Mouse (Mus musculus) A20 (cell line): ENCODE data around the gene Btg2.

Experiments
- DNase-seq: peaks from one replicate; pipeline ENCODE4 v3.0.0-alpha.2; 2011; ENCODE audit warnings: low read depth, low spot score

Btg2 gene

GRCm38 (mm10) chr1:134078802-134079476 lies at the start of gene Btg2:
Btg2 (minus strand) TSS chr1:134079120.
- DNase-seq = peak; percentile 96

GRCm38 (mm10) chr1:134122195-134122594 lies 43.3 kb upstream of the Btg2 start:
- peak; percentile 71 for DNase-seq

- DNase-seq = peak; percentile 79
Observed at GRCm38 (mm10) chr1:134120179-134120578, 41.3 kb upstream of the Btg2 start.

GRCm38 (mm10) chr1:134117110-134117509 lies 38.2 kb upstream of the Btg2 start:
- no peak for DNase-seq

DNA sequence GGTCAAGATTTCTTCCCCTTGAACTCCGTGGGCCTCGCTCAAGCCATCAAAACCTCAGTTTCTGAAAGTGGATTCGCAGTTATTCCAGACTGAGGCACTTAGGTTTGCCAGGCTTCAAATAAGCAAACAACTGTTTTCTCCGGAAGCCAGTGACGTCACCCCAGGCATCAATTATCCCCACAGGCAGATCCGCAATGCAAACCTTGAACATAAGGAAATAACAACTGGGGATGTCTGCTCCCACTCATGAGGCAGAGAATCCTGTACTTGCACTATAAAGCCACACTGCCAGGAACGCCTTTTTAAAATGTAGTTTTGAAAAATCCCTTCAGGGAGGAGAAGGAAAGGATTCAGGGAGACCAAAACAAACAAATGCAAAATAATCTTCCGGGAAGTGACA lies 36.5 kb upstream of the Btg2 start:
- DNase-seq = no peak

DNA sequence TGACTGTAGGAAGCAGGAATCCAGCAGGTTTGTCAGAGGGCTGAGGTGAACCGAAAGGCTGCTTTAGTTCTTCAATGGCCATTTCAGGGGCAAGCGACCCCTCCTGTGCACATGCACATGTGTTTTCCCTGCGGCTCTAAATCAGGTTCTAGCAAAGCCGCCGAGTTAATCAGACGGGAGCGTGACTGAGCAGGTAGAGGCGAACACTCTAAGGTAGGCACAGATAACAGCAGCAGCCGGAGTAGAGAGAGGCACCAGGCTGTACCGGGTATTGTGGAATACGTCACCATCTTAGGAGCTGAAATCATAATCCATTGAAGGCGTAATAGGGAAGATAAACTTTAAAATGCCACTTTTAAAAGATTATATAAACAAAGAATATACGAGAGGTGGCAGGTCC lies 35.8 kb upstream of the Btg2 start:
- no peak for DNase-seq

DNA sequence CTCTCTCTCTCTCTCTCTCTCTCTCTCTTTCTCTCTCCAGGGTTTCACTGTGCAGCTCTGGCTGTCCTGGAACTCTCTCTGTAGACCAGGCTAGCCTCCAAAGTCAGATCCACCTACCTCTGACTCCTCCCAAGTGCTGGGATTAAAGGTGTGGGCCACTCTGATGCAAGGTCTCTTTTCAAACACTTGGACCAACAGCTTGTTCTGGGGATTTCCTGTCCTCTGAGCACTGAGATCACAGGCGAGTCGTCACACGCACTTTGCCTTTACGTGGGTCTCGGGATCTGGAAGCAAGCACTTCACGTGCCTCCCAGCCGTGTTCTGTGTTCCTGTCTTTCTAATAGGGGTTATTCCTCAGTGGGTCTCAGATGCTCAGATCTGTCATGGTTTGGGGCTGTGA lies 35.1 kb upstream of the Btg2 start:
- DNase-seq = no peak

DNA sequence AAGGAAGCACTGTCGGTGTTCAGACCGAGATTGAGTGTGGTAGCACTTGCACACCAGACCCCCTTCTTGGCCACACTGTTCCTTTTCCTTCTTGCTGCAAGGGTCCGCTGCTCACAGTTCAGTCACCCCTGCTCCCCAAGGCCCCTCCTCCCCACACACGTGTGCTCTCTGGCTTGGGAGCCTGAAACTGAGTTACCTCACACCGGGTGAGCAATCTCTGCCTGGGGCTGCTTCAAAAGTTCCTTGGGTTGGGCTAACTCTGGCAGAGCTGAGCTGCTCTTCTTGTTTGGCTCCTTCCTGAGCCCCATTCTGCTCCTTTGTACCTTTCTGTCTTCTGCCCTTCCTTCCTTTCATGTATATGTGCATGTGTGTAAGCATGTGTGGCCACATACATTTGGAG lies 34.6 kb upstream of the Btg2 start:
- no peak for DNase-seq

GRCm38 (mm10) chr1:134110979-134111378 lies 32.1 kb upstream of the Btg2 start, which contains the start of gene Chit1:
Chit1 (plus strand) TSS chr1:134111242.
- DNase-seq = peak; percentile 51

- DNase-seq = no peak
Observed at GRCm38 (mm10) chr1:134110449-134110848, 31.5 kb upstream of the Btg2 start.

DNA sequence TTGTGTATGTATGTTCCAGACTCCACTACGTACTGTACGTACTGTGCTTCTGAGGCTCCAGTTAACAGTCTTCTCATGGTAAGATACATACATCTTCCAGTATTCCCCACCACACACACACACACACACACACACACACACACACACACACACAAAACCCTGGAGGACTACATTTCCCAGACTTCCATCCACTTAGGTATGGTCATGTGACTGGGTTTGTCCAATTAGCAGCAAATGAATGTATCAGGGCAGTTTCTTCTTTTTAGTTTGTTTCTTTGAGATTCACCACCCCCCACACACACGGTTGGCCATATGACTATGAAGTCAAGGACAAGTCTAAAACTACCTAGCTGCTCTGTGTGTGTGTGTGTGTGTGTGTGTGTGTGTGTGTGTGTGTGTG lies 31.1 kb upstream of the Btg2 start:
- no peak for DNase-seq

GRCm38 (mm10) chr1:134107777-134108176 lies 28.9 kb upstream of the Btg2 start:
- DNase-seq = no peak

DNA sequence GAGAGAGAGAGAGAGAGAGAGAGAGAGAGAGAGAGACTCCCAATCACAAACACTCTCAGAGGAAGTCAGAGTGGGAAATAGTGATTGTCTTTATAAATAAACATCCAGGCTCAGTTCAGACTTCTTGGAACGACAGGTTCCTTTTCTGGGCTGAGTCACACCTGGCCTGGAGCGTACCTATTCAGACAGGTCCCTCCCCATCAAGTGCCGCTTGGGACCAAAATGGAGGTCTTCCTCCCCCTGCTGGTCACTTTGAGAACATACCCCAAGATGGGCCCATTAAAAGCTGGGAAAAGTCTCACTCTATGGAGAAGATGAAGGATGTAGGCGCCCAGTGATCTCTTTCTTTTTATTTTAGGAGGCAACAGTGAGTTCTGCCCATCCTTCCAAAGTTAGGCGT lies 27.8 kb upstream of the Btg2 start:
- DNase-seq = peak; percentile 78

DNA sequence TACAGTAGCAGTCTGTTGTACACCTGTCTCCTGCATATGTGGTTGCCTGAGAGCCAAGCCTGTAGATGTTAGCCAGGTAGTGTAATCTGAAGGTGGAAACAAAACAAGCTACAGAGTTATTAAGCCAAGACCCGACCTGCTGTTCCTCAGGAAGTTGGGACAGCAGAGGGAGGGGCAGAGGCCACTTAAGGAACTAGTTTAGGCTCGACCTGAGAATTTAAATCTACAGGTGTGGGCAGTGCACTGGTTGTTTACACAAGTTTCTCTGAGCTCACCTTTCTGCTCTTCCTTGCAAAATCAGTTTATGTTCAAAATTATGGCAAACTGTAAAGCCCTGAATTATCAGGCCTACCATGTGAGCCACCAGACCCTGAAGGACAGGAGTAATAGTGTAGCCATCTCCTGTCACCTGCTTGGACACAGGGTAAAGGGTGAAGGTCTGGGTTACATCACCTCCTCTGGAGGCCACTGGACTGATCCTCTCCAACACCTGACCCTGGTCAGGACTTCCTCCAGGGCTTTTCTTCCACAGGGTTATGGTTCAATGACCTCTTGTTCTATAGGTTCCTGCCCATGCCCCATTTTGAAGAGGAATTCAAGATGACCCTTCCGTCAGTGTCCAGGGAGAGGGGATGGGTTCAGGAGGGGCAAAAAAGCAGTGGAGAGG lies 27.0 kb upstream of the Btg2 start:
- no peak for DNase-seq

- DNase-seq = no peak
Observed at GRCm38 (mm10) chr1:134105043-134105763, 26.3 kb upstream of the Btg2 start.

GRCm38 (mm10) chr1:134103861-134104260 lies 24.9 kb upstream of the Btg2 start:
- DNase-seq = no peak

DNA sequence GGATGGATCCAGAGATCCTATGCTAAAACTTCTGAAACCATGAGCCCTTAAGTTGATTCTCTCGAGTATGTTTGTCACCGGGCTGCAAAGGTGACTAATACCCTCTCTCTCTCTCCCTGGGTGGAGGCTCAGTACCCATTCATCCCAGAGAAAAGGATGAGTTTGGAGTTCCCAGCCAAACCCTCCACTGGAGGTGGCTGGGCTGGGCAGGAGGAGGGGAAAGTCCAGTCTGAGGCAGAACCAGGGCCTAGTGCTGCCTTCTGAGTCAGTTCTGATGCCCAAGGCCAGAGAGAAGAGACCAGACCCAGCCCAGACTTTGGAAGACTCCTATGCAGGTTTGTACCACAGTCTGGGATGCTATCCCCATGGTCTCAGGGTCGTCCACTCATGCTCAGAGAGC lies 22.7 kb upstream of the Btg2 start:
- no peak for DNase-seq

DNA sequence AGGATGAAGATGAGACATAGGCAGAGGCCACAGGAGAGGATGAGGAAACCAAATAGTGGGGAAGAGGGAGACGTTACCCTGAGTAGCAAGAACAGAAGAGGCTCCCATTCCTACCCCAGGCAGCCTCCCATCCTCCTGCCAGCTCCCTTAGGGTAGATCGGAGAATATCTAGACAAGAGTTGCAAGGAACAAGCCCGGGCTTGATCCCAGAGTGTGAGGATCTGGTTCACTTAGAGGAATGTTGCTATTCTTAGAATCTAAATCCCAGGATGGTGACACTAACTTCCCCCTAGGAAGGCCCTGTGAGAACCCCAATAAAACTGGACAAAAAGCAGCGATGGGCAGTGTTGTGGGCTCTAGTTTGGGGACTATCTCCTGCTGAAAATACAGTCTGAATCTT lies 22.0 kb upstream of the Btg2 start:
- no peak for DNase-seq

- DNase-seq = no peak
Observed at GRCm38 (mm10) chr1:134100401-134100800, 21.5 kb upstream of the Btg2 start.

- no peak for DNase-seq
Observed at GRCm38 (mm10) chr1:134099516-134100235, 20.8 kb upstream of the Btg2 start.

DNA sequence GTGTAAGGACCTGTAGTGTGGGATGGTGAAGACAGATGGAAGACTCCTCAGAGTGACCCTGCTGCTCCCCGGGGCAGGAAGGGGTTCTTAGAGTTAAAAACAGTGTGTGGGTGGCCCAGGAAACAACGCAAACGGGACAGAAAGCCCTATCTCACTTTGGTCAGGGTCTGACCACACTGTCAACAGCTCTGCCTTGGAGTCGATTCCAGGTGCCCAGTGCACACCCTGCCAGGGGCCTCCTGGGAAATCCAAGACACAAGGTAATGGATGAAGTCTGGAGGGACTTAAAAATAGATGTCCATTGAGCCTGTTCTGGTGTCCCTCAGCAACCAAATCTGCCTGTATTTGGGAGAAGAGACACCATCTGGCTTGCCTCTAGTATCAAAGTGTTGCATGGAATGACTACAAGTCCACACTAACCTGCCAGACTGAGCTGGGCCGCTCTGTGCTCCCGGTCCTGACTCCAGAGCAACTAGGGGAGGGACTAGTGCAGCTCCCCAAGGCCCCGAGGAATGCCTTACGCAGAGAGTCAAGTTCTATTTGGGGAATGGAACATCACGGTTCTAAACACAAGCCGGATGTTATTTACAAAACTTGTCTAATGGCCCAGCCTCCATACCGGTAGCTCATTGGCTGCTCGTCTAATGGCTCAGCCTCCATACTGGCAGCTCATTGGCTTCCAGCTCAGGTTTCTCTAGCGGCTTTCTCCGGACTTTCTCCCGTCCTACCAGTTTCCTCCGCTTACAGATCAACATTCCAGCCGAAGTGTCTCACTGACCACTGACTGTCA lies 20.0 kb upstream of the Btg2 start:
- peak; percentile 90 for DNase-seq
